Mouse (Mus musculus) B cell, adult 2 months (primary cell): ENCODE measurements around the gene Hdac10.

Experiments
- DNase-seq, 2 experiments: peaks; one replicate each; pipeline ENCODE4 v3.0.0; 2022

Gene Hdac10

GRCm38 (mm10) chr15:89148496-89149270 lies 20.2 kb upstream of the Hdac10 start:
- DNase-seq: no peak

GRCm38 (mm10) chr15:89147895-89148294 lies 19.4 kb upstream of the Hdac10 start:
- peak in 1 of 2 experiments; percentile 24 for DNase-seq

- no peak for DNase-seq
These were observed 19.0 kb upstream of the Hdac10 start for GRCm38 (mm10) chr15:89147456-89147855.

- peak; percentile 85 to 89 for DNase-seq
These were observed 18.5 kb upstream of the Hdac10 start for GRCm38 (mm10) chr15:89147024-89147423.

- DNase-seq: peak; percentile 80 to 81
These were observed 18.0 kb upstream of the Hdac10 start for GRCm38 (mm10) chr15:89146537-89146936.

GRCm38 (mm10) chr15:89145813-89146350 lies 17.4 kb upstream of the Hdac10 start:
- DNase-seq: no peak

- DNase-seq: no peak
These were observed 16.5 kb upstream of the Hdac10 start for GRCm38 (mm10) chr15:89144965-89145364.

- DNase-seq: no peak
These were observed 14.6 kb upstream of the Hdac10 start for GRCm38 (mm10) chr15:89143134-89143533.

GRCm38 (mm10) chr15:89141905-89142304 lies 13.4 kb upstream of the Hdac10 start:
- DNase-seq: no peak

- DNase-seq: no peak
These were observed 12.9 kb upstream of the Hdac10 start for GRCm38 (mm10) chr15:89141443-89141842.

- DNase-seq: no peak
These were observed 12.3 kb upstream of the Hdac10 start, which contains the start of gene Mapk12 for GRCm38 (mm10) chr15:89140659-89141252. Mapk12 (minus strand) TSS chr15:89140703.

GRCm38 (mm10) chr15:89140048-89140658 lies 11.7 kb upstream of the Hdac10 start:
- peak; percentile 42 to 48 for DNase-seq

GRCm38 (mm10) chr15:89138531-89138930 lies 10.0 kb upstream of the Hdac10 start:
- DNase-seq: no peak

- no peak for DNase-seq
These were observed 9.5 kb upstream of the Hdac10 start for GRCm38 (mm10) chr15:89138046-89138405.

- no peak for DNase-seq
These were observed 9.0 kb upstream of the Hdac10 start for GRCm38 (mm10) chr15:89137378-89138045.

GRCm38 (mm10) chr15:89136461-89137155 lies 8.1 kb upstream of the Hdac10 start:
- DNase-seq: no peak

GRCm38 (mm10) chr15:89131316-89131715 lies 2.8 kb upstream of the Hdac10 start:
- DNase-seq: peak; percentile 85 to 90

GRCm38 (mm10) chr15:89130245-89130644 lies 1.7 kb upstream of the Hdac10 start:
- DNase-seq: no peak

GRCm38 (mm10) chr15:89127364-89127940 lies 1.0 kb downstream of the Hdac10 start:
- no peak for DNase-seq

- no peak for DNase-seq
These were observed 1.9 kb downstream of the Hdac10 start for GRCm38 (mm10) chr15:89126622-89127021.

GRCm38 (mm10) chr15:89125351-89125750 lies 3.1 kb downstream of the Hdac10 start:
- DNase-seq: no peak

GRCm38 (mm10) chr15:89124312-89124711 lies 4.2 kb downstream of the Hdac10 start:
- DNase-seq: no peak
